Mouse (Mus musculus) urinary bladder, postnatal 10 days (tissue): ENCODE results near the gene A230072I06Rik.

Experiments
- DNase-seq: peaks from one replicate; pipeline ENCODE4 v3.0.0; 2022; ENCODE audit warnings: low spot score

The A230072I06Rik gene

DNA sequence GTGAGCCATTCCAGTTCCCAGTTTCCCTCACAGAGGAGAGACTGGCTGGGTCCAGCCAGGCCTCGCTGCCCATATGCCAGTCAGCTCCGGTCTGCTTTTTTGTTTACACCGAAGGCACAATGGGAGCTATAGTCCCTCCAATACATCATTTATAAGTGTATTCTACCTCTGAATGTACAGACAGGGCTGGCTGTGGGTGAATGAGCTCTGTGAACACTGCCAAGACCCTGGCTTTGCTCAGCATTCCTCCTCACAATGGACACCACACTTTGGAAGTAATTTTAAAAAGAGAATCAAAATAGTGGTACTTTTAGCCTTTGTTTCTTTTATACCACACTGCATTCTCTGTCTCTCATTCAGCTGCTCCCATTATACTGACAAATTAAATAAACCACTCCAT, 44.6 kb downstream of the A230072I06Rik start:
- DNase-seq = no peak

DNA sequence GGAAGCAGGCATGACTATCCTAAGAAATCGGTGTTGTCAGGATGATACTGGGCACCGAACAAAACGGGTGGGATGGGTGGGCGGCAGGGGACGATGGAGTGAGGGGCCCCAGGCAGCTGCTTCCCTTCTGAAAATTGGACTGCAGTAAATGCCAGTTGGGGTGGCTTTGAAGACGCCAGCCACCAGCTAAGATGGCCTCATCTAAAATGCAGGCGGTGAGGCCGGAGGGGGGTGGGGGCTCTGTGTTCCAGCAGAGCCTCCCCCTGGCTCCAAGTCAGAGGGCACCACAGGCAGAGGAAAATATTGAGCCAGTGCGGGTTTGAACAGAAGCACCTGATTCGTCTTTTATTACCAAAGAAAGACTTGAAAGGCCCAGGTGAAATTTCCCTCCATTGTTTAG, 45.9 kb downstream of the A230072I06Rik start:
- DNase-seq = no peak

DNA sequence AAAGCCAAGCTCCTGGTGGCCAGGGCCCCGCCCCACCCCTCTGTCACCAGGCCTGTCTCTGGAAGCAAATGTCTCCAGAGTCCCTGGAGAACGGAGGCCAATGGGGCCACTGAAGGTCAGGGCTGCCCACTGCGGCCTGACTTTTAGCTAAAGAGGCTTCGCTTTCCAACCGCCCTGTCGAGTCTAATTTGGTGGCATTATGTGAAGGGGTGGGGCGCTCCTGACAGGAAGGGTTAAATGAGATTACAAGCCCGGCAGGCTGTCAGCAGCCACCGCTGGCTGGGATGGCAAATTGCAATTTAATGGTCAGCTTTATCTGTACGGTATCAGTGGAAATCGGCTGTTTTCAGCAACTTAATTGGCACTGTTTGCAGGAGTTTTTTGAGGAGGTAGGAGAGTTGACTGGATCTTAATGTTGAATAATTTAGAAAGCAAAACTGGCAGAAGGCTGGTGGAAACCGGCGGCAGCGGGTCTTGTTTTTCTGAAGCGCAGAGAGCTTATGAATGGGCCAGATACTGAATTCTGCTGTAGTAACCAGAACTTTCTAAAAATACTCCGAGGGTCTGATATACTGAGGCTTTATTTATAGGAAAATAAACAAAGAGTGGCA, 46.5 kb downstream of the A230072I06Rik start:
- no peak for DNase-seq

DNA sequence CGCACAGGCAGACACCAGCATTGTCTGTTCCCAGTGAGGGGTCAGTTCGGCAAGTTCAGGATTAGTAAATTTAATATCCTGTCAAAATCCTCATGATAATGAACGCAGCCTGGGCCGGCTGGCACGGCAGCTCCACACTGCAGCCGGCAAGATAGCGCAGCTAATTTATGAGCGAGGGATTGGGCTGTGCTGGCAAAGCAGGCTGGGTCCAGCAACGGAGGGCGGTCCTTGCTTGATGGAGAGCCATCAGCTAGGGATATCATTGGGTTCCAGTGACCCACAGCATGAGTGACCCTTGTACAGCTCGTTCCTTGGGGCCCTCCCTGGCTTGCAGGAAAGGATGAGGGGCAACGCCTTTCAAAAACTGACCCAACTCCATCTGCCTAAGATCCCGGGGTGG, 48.6 kb downstream of the A230072I06Rik start:
- no peak for DNase-seq

DNA sequence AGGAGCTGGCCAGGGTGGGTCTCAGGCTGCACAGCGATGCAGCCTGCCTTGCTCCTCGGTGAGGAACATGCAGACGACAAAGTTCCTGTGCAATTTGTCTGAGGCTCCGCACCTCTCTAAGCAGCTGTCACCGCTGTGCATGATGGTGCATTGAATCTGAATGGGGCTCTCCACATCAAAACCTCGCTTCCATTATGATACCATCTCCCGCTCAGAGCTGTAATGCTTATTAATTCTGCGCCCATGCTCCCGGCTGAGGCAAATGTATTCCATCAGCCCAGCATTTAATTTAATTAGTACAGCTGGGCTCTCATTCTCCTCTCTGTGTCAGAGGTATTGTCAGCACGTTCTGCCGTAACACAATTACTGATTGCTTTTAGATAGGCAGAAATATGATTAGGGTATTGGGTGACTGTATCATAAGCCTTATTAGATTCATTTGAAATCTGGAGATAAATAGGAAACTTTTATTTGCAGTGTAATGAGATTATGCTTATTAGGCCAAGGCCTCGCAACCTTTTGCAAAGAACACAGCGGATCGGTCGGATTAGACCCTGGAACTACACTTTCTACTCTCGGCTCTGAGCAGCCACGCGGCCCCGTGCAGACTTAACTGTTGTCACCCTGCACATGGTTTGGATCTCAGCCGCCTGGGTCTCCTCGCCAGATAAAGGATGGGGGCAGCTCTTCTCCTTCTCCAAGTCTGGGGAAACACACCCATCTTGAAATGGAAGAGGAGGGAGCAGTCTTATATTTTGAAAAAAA, 49.3 kb downstream of the A230072I06Rik start:
- no peak for DNase-seq

DNA sequence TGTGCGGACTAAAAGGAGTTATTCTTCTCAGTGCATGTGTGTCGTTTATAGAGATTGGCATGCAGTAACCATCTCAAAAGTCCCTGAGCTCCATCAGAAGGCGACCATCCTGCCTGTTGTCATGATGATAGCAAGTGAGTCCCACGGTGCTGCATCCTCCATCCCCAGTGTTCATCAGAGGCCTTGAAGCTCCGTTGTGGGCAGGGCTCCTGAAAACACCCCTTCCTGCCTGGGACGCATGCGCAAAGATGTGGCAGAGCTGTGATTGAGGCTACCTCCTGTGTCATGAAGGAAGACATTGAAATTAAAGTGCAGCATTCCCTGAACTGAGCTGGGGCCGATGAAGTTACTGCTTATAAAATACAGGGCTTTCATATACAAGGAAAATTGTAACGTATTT, 49.9 kb downstream of the A230072I06Rik start:
- no peak for DNase-seq

DNA sequence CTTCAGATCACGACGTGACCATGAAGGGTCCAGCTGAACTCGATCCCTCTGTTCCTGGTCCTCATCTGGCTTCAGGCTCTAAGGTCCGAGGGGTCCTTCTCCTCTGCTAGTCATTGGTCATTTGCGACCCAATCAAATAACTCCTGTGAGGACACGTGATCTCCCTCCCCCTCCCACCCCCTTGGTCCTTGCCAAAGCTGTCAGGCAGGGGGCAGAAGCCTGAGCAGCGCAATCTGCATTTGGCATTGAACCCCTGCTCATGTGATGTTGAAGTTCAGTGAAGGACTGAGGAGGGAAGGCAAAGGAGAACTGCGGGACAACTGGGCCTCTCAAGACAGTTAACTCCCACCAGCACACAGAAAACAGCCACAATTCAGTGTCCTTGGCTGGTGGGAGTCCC, 51.4 kb downstream of the A230072I06Rik start:
- no peak for DNase-seq
